ENCODE assay signal across 9 mouse cellular contexts in genomic region chr19:47510135-47510472, GRCm38 (mm10). TPM values are rescaled to one million over a fixed set of nuclear protein-coding genes. Genes with fewer than 3 reads are reported as not detected.
A peak's percentile ranks its signal among the peaks of the same experiment; 100 is the strongest.
DNase-seq lines count a peak whose midpoint lies in the region; ATAC-seq and TF ChIP-seq lines count a peak whose summit lies in the region.
"Had no signal": no experiment of that assay in that cellular context is flagged by ENCODE, and none has a peak within 500 bp of the region (broad histone marks: within the 10 kb centered on the region; RNA-seq: fewer than 3 reads in every experiment).

No protein-coding gene starts in this region.

- no peak for TF ChIP-seq POLR2A in MEL (IDR thresholded peaks at IDR 0.05; ENCODE audit: control insufficient read depth in 1 of 2, insufficient read depth in 1 of 2, low read depth in 1 of 2, low read length in 2 of 2, poor library complexity in 1 of 2)

- H3K27ac ChIP-seq in heart, embryonic 12.5 days (ENCODE audit: poor library complexity, severe bottlenecking) = peak overlapping the region; percentile 79
- peak overlapping the region; percentile 97 for H3K27ac ChIP-seq in MEL (ENCODE audit: control insufficient read depth, low read depth, low read length)
- peak overlapping the region; percentile 58 for H3K27ac ChIP-seq in forebrain, embryonic 15.5 days (replicated peaks)
- H3K27ac ChIP-seq in liver, embryonic 14.5 days = peak overlapping the region; percentile 35

- no peak for TF ChIP-seq CTCF in MEL (IDR thresholded peaks at IDR 0.05 in 2 of 3, conservative IDR thresholded peaks at IDR 0.05 in 1 of 3; ENCODE audit: control insufficient read depth in 1 of 3, insufficient read depth in 1 of 3, low read depth in 2 of 3, low read length in 3 of 3, poor library complexity in 1 of 3, severe bottlenecking in 1 of 3)
- no peak for TF ChIP-seq CTCF in liver, embryonic 14.5 days (IDR thresholded peaks at IDR 0.05; ENCODE audit: low read depth)

- no peak for ATAC-seq in heart, embryonic 12.5 days (ENCODE audit: insufficient number of reproducible peaks, low FRiP score)
- ATAC-seq in forebrain, embryonic 15.5 days (replicated peaks) = no peak
- 0 out of 2 replicates have a peak, but pooled peaks have one; percentile 10 for ATAC-seq in liver, embryonic 14.5 days (ENCODE audit: insufficient read depth)

- WGBS in heart, embryonic 12.5 days = 51% methylated on average over 7 of the region's 7 CpGs
- WGBS in forebrain, embryonic 15.5 days = 86% methylated on average over 7 of the region's 7 CpGs
- 28% methylated on average over 7 of the region's 7 CpGs for WGBS in liver, embryonic 14.5 days (ENCODE audit: insufficient replicate concordance)

- no peak overlapping the region for H3K4me3 ChIP-seq in heart, embryonic 12.5 days
- peak overlapping the region; percentile 54 to 60 for H3K4me3 ChIP-seq in MEL (ENCODE audit: control insufficient read depth in 1 of 2, insufficient read depth in 1 of 2, low read depth in 2 of 2, low read length in 2 of 2)
- H3K4me3 ChIP-seq in forebrain, embryonic 15.5 days = no peak overlapping the region
- H3K4me3 ChIP-seq in liver, embryonic 14.5 days (ENCODE audit: insufficient read depth in 1 of 2, low read depth in 2 of 2, low read length in 2 of 2) = peak overlapping the region in 1 of 2 experiments; percentile 41; a peak in 2 of 4 replicates
- H3K4me3 ChIP-seq: limb, embryonic 12.5 days had no signal

- peak overlapping the region; percentile 35; the same call in 1 of the 2 replicates for H3K4me2 ChIP-seq in heart, embryonic 12.5 days
- no peak overlapping the region for H3K4me2 ChIP-seq in forebrain, embryonic 15.5 days (replicated peaks)
- peak overlapping the region; percentile 69 for H3K4me2 ChIP-seq in liver, embryonic 14.5 days (ENCODE audit: low read depth)
- H3K4me2 ChIP-seq: limb, embryonic 12.5 days had no signal

- H3K36me3 ChIP-seq in heart, embryonic 12.5 days = peaks cover 27% of the 10 kb centered on the region
- peaks cover 0 to 23% of the 10 kb centered on the region in 2 experiments; a peak in 2 of 4 replicates for H3K36me3 ChIP-seq in MEL (ENCODE audit: control insufficient read depth in 1 of 2, insufficient read depth in 2 of 2, low read length in 2 of 2)
- H3K36me3 ChIP-seq in forebrain, embryonic 15.5 days = peaks cover 12% of the 10 kb centered on the region; the same call in 1 of the 2 replicates
- no peaks in the 10 kb centered on the region for H3K36me3 ChIP-seq in liver, embryonic 14.5 days (replicated peaks; ENCODE audit: control insufficient read depth, insufficient read depth, low read depth)

- no peak overlapping the region for H3K9ac ChIP-seq in heart, embryonic 12.5 days
- peak overlapping the region; percentile 78 for H3K9ac ChIP-seq in MEL (ENCODE audit: control insufficient read depth, low read depth, low read length, poor library complexity, severe bottlenecking)
- no peak overlapping the region for H3K9ac ChIP-seq in forebrain, embryonic 15.5 days (replicated peaks)
- H3K9ac ChIP-seq in liver, embryonic 14.5 days (replicated peaks) = peak overlapping the region; percentile 61; the same call in 1 of the 2 replicates
- H3K9ac ChIP-seq: limb, embryonic 12.5 days had no signal

- no peaks in the 10 kb centered on the region for H3K9me3 ChIP-seq in heart, embryonic 12.5 days (replicated peaks)
- no peaks in the 10 kb centered on the region for H3K9me3 ChIP-seq in MEL (replicated peaks; ENCODE audit: insufficient read depth, low read length)
- H3K9me3 ChIP-seq in forebrain, embryonic 15.5 days = no peaks in the 10 kb centered on the region
- no peaks in the 10 kb centered on the region for H3K9me3 ChIP-seq in liver, embryonic 14.5 days (ENCODE audit: control insufficient read depth, low read length)
- H3K9me3 ChIP-seq: limb, embryonic 12.5 days had no signal

- DNase-seq in heart, postnatal 10 days = no peak
- peak; percentile 83 for DNase-seq in MEL (ENCODE audit: low read depth, low spot score)
- no peak for DNase-seq in liver, embryonic 14.5 days (ENCODE audit: low read depth in 3 of 3, low spot score in 3 of 3)
- DNase-seq in cerebellum, adult 11 months = no peak
- DNase-seq in right cerebral cortex, adult 2 months (ENCODE audit: low spot score in 2 of 2) = no peak
- DNase-seq in spleen, adult 12 weeks (ENCODE audit: low spot score) = no peak

- TF ChIP-seq RAD21 in MEL (IDR thresholded peaks at IDR 0.05; ENCODE audit: low read depth, low read length) = no peak

- no peaks in the 10 kb centered on the region for H3K27me3 ChIP-seq in heart, embryonic 12.5 days (replicated peaks)
- H3K27me3 ChIP-seq in MEL (ENCODE audit: control insufficient read depth in 1 of 2, insufficient read depth in 2 of 2, low read length in 2 of 2) = no peaks in the 10 kb centered on the region
- no peaks in the 10 kb centered on the region for H3K27me3 ChIP-seq in forebrain, embryonic 15.5 days
- H3K27me3 ChIP-seq in liver, embryonic 14.5 days (ENCODE audit: control insufficient read depth, insufficient read depth, low read length) = no peaks in the 10 kb centered on the region
- H3K27me3 ChIP-seq: limb, embryonic 12.5 days had no signal

- peaks cover 3% of the 10 kb centered on the region; the same call in 1 of the 2 replicates for H3K79me2 ChIP-seq in MEL (ENCODE audit: control insufficient read depth, insufficient read depth, low read length, poor library complexity)

- TF ChIP-seq EP300 in MEL (IDR thresholded peaks at IDR 0.05; ENCODE audit: low read depth in 1 of 2, low read length in 2 of 2) = peak; percentile 27 to 33; a peak in 1 of 4 replicates
- no peak for TF ChIP-seq EP300 in liver, embryonic 14.5 days (IDR thresholded peaks at IDR 0.05; ENCODE audit: low read depth)

- intact Hi-C loops in heart, postnatal 10 days (cut with DNase I) = no loop called here

- H3K4me1 ChIP-seq in heart, embryonic 12.5 days (replicated peaks) = peaks cover 64% of the 10 kb centered on the region
- peaks cover 18 to 30% of the 10 kb centered on the region in 2 experiments for H3K4me1 ChIP-seq in MEL (ENCODE audit: control insufficient read depth in 1 of 2, insufficient read depth in 2 of 2, low read length in 2 of 2)
- peaks cover 10% of the 10 kb centered on the region for H3K4me1 ChIP-seq in forebrain, embryonic 15.5 days
- H3K4me1 ChIP-seq in liver, embryonic 14.5 days (replicated peaks; ENCODE audit: control insufficient read depth in 2 of 2, insufficient read depth in 2 of 2, low read length in 1 of 2) = peaks cover 36 to 42% of the 10 kb centered on the region in 2 experiments

TF ChIP-seq in MEL, 35 proteins besides CTCF, POLR2A, EP300 and RAD21:
- TF ChIP-seq MEF2A (IDR thresholded peaks at IDR 0.05; ENCODE audit: extremely low read depth, insufficient replicate concordance, low read depth, low read length, poor library complexity, severe bottlenecking) (no peak), NELFE (IDR thresholded peaks at IDR 0.05; ENCODE audit: low read depth, low read length) (peak; percentile 44; the same call in 1 of the 2 replicates), GATA1 (IDR thresholded peaks at IDR 0.05; ENCODE audit: low read depth, low read length) (peak; percentile 70; the same call in 1 of the 2 replicates), MYC (IDR thresholded peaks at IDR 0.05; ENCODE audit: low read depth, low read length) (peak; percentile 72), MAX (IDR thresholded peaks at IDR 0.05; ENCODE audit: low read length) (peak; percentile 69; the same call in 1 of the 2 replicates), TBP (IDR thresholded peaks at IDR 0.05; ENCODE audit: low read depth, low read length) (peak; percentile 60; the same call in 1 of the 2 replicates)

RNA-seq across cellular contexts. Expression of gene Stn1, which starts 27.2 kb away (rescaled TPM):
- 34.2 and 35.3 TPM in 2 replicates for polyA plus RNA-seq in heart, embryonic 12.5 days (2016; fragmentation: Nextera tagmentation; extraction: Ambion mirVana)
- 10 to 100 TPM; 22.0 to 24.0 TPM for total RNA-seq in heart, postnatal 10 days (2021)
- 9.7 and 10.2 TPM in 2 replicates for total RNA-seq in MEL (2012; rRNA removed)
- polyA plus RNA-seq in MEL (2012; ENCODE audit: insufficient read depth in 1 of 2, insufficient read length in 2 of 2, low read depth in 1 of 2, low replicate concordance in 2 of 2, missing spikeins in 1 of 2) = 10 to 100 TPM in 1 of 2 experiments, not detected in 1; 13.6 TPM
- 33.6 and 36.2 TPM in 2 replicates for polyA plus RNA-seq in forebrain, embryonic 15.5 days (2015; fragmentation: Nextera tagmentation; extraction: Ambion mirVana)
- 5.8 and 6.4 TPM in 2 replicates for polyA plus RNA-seq in liver, embryonic 14.5 days (2012; rRNA removed)
- 8.1 and 9.7 TPM in 2 replicates for polyA plus RNA-seq in liver, embryonic 14.5 days (2014; fragmentation: Nextera tagmentation; extraction: Ambion mirVana)

RNA-seq across cellular contexts. Expression of gene Sh3pxd2a, which starts 45.9 kb away (rescaled TPM):
- polyA plus RNA-seq in heart, embryonic 12.5 days (2016; fragmentation: Nextera tagmentation; extraction: Ambion mirVana) = 6.2 TPM in 2 replicates
- 10 to 100 TPM; 87.9 to 93.7 TPM for total RNA-seq in heart, postnatal 10 days (2021)
- total RNA-seq in MEL (2012; rRNA removed) = 3.7 and 3.9 TPM in 2 replicates
- polyA plus RNA-seq in MEL (2012; ENCODE audit: insufficient read depth in 1 of 2, insufficient read length in 2 of 2, low read depth in 1 of 2, low replicate concordance in 2 of 2, missing spikeins in 1 of 2) = 10 to 100 TPM in 1 of 2 experiments, not detected in 1; 11.3 TPM
- 2.0 and 2.2 TPM in 2 replicates for polyA plus RNA-seq in forebrain, embryonic 15.5 days (2015; fragmentation: Nextera tagmentation; extraction: Ambion mirVana)
- 1.2 and 1.6 TPM in 2 replicates for polyA plus RNA-seq in liver, embryonic 14.5 days (2012; rRNA removed)
- polyA plus RNA-seq in liver, embryonic 14.5 days (2014; fragmentation: Nextera tagmentation; extraction: Ambion mirVana) = 0.50 and 0.67 TPM in 2 replicates

Comparison
In these comparisons a context has a peak if more than half of its experiments do, and no peak if none do; other contexts are left out.
1. H3K27ac ChIP-seq: peak in every context shown above with its lines; median percentile 97 in MEL; 79 in heart, embryonic 12.5 days; 58 in forebrain, embryonic 15.5 days; 35 in liver, embryonic 14.5 days.
2. H3K4me3 ChIP-seq: peak in MEL (2 of 2); none in heart, embryonic 12.5 days (single experiment) and forebrain, embryonic 15.5 days (single experiment).
3. H3K9ac ChIP-seq: peak in MEL (single experiment) and liver, embryonic 14.5 days (single experiment); none in heart, embryonic 12.5 days (single experiment) and forebrain, embryonic 15.5 days (single experiment).